Mouse (Mus musculus) testis, adult 2 months (tissue): ENCODE data around the gene Zmiz2.

Source experiments
- CTCF ChIP-seq: fragments of 200-500 bp; IDR thresholded peaks from 2 replicates; pipeline ENCODE4 v1.5.1; 2012; ENCODE audit warnings: low read depth, mild to moderate bottlenecking, inconsistent platforms, low read length, moderate library complexity; ENCODE audit not compliant: control insufficient read depth, insufficient read depth, insufficient replicate concordance
- POLR2A ChIP-seq: fragments of 200-500 bp; IDR thresholded peaks from 2 replicates; pipeline ENCODE4 v1.6.1; 2012; ENCODE audit warnings: low read depth, mild to moderate bottlenecking, inconsistent platforms, low read length, moderate library complexity; ENCODE audit not compliant: control insufficient read depth

- TF ChIP-seq CTCF = no peak
- TF ChIP-seq POLR2A = no peak
Observed at GRCm38 (mm10) chr11:6437667-6438066, 48.8 kb downstream of the Zmiz2 start.
